In genomic region chr5:38560586-38561425, GRCm38 (mm10) we compare ENCODE assay signal across 8 mouse cellular contexts. TPM values are rescaled to one million over a fixed set of nuclear protein-coding genes. Genes with fewer than 3 reads are reported as not detected.
DNase-seq lines count a peak whose midpoint lies in the region; ATAC-seq and TF ChIP-seq lines count a peak whose summit lies in the region.

No protein-coding gene starts in this region.

- peak overlapping the region; percentile 80 for H3K4me3 ChIP-seq in intestine, embryonic 14.5 days (ENCODE audit: low read depth, low read length)
- H3K4me3 ChIP-seq in liver, adult 2 months (ENCODE audit: insufficient read depth, low read depth, low read length), result peak overlapping the region; percentile 87

- H3K9ac ChIP-seq in intestine, embryonic 14.5 days (ENCODE audit: low read length), result peak overlapping the region; percentile 77
- peak overlapping the region; percentile 94 for H3K9ac ChIP-seq in liver, adult 2 months (ENCODE audit: low read depth, low read length)

- H3K4me1 ChIP-seq in intestine, embryonic 14.5 days (replicated peaks; ENCODE audit: control insufficient read depth, insufficient read depth, low read length), result peaks cover 23% of the 10 kb centered on the region
- H3K4me1 ChIP-seq in liver, adult 2 months (ENCODE audit: control insufficient read depth, insufficient read depth, low read length), result peaks cover 3% of the 10 kb centered on the region

- ATAC-seq in common myeloid progenitor, adult 5-6 weeks (replicated peaks; ENCODE audit: low read depth, poor library complexity, severe bottlenecking), result peak; percentile 57
- ATAC-seq in intestine, embryonic 14.5 days (replicated peaks; ENCODE audit: low FRiP score, low TSS enrichment, low read depth), result peak; percentile 58

- H3K9me3 ChIP-seq in intestine, embryonic 14.5 days (ENCODE audit: control insufficient read depth, low read length), result no peaks in the 10 kb centered on the region

- H3K27me3 ChIP-seq in intestine, embryonic 14.5 days (replicated peaks; ENCODE audit: control insufficient read depth, insufficient read depth, low read length), result no peaks in the 10 kb centered on the region
- H3K27me3 ChIP-seq in liver, adult 2 months (ENCODE audit: control insufficient read depth, insufficient read depth, low read length), result no peaks in the 10 kb centered on the region

- H3K79me2 ChIP-seq in liver, adult 2 months (ENCODE audit: control insufficient read depth, insufficient read depth, low read length), result peaks cover 11% of the 10 kb centered on the region; the same call in 1 of the 2 replicates

- H3K4me2 ChIP-seq in intestine, embryonic 14.5 days (ENCODE audit: low read length), result peak overlapping the region; percentile 82

- under 1% methylated on average over 39 of the region's 41 CpGs for WGBS in intestine, embryonic 14.5 days
- WGBS in liver, adult 2 months, result 2% methylated on average over 41 of the region's 41 CpGs

- no peak for TF ChIP-seq CTCF in liver, adult 2 months (IDR thresholded peaks at IDR 0.05; ENCODE audit: low read depth, low read length)

- no peak for TF ChIP-seq POLR2A in liver, adult 2 months (IDR thresholded peaks at IDR 0.05; ENCODE audit: extremely low read depth, insufficient read depth, low read length)

- intact Hi-C loops in gastrocnemius, postnatal 36 days (cut with DNase I), result loop anchor here (2.0 kb wide), 1 partner anchor 18 kb away; no protein-coding TSS in a partner anchor

- DNase-seq in 416B (ENCODE audit: low read depth), result peak; percentile 57
- peak; percentile 64 for DNase-seq in T-cell, adult 2 months (ENCODE audit: low spot score)
- peak; percentile 18 to 45 for DNase-seq in gastrocnemius, postnatal 36 days
- peak; percentile 83 for DNase-seq in intestine, embryonic 14.5 days (ENCODE audit: low spot score)
- DNase-seq in liver, adult 2 months (ENCODE audit: extremely low read depth, low read depth, low spot score), result peak; percentile 39
- DNase-seq in monocyte, adult 2 months (ENCODE audit: low read depth in 1 of 2, low spot score in 2 of 2), result peak; percentile 29 to 49
- DNase-seq in testis, postnatal 10 days (ENCODE audit: low spot score), result peak; percentile 57

- peak overlapping the region; percentile 86 for H3K27ac ChIP-seq in intestine, embryonic 14.5 days (ENCODE audit: low read depth)
- H3K27ac ChIP-seq in liver, adult 2 months (replicated peaks; ENCODE audit: insufficient read depth, low read depth, low read length), result peak overlapping the region; percentile 41

- peaks cover 41% of the 10 kb centered on the region for H3K36me3 ChIP-seq in intestine, embryonic 14.5 days (ENCODE audit: control insufficient read depth, insufficient read depth, low read length)
- H3K36me3 ChIP-seq in liver, adult 2 months (ENCODE audit: control insufficient read depth, insufficient read depth, low read length), result peaks cover 4% of the 10 kb centered on the region; the same call in 1 of the 2 replicates

RNA-seq across cellular contexts. Expression of gene Wdr1, which starts 2.2 kb away (rescaled TPM):
- 158 and 166 TPM in 2 replicates for total RNA-seq in common myeloid progenitor, adult 5-6 weeks (2017)
- total RNA-seq in gastrocnemius, postnatal 36 days (2021), result 10 to 100 TPM; 54.1 to 58.0 TPM
- 246 and 275 TPM in 2 replicates for polyA plus RNA-seq in intestine, embryonic 14.5 days (2014; fragmentation: Nextera tagmentation; extraction: Ambion mirVana)
- total RNA-seq in liver, adult 2 months (2014; rRNA removed), result 42.1 and 49.2 TPM in 2 replicates
- polyA plus RNA-seq in liver, adult 2 months (2012; rRNA removed), result 38.0 and 40.4 TPM in 2 replicates

RNA-seq across cellular contexts. Expression of gene Slc2a9, which starts 57.9 kb away (rescaled TPM):
- total RNA-seq in common myeloid progenitor, adult 5-6 weeks (2017), result 4.4 and 4.9 TPM in 2 replicates
- total RNA-seq in gastrocnemius, postnatal 36 days (2021), result under 1 TPM; 0.44 to 0.59 TPM
- 0.40 and 1.2 TPM in 2 replicates for polyA plus RNA-seq in intestine, embryonic 14.5 days (2014; fragmentation: Nextera tagmentation; extraction: Ambion mirVana)
- 48.3 and 80.8 TPM in 2 replicates for total RNA-seq in liver, adult 2 months (2014; rRNA removed)
- polyA plus RNA-seq in liver, adult 2 months (2012; rRNA removed), result 30.7 and 33.0 TPM in 2 replicates

Comparison
In these comparisons a context has a peak if more than half of its experiments do, and no peak if none do; other contexts are left out.
1. Peak in every context shown above with its lines: DNase-seq, ATAC-seq, H3K4me3 ChIP-seq and H3K27ac ChIP-seq.
2. DNase-seq: peak in every context shown above with its lines; median percentile 83 in intestine, embryonic 14.5 days; 64 in T-cell, adult 2 months; 57 in 416B; 57 in testis, postnatal 10 days; 39 in liver, adult 2 months; 39 in monocyte, adult 2 months; 32 in gastrocnemius, postnatal 36 days.